18 mouse cellular contexts compared by ENCODE assay signal in the genomic region with DNA sequence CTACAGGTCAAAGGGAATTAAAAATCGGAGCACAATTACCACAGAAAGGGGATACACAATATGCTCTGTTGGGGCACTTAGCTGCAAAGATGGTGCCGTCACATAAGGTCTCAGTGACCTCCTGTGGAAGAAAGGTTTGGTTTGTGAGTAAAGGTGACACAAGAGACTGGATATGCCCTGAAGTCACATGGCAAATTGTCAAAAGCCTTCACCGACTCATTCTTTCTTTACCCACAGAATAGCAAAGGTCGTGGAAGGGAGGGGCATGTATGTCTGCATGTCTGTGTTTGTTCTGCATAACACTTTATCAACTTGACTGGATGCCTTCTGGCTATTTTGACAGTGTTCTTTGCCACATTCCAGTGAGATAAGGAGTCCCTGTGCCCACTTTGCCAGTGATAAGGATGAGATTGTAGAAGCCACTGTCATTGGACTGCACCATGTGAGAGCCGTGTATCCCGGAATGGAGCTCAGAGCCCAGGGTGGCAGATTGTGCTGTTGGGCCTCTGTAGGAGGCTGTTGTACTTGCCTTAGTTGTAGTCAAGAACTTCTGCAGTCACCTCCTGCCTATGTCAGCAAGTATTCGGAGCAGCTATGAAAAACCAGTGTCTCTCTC.
DNase-seq lines count a peak whose midpoint lies in the region; ATAC-seq and TF ChIP-seq lines count a peak whose summit lies in the region.
"Had no signal": no experiment of that assay in that cellular context is flagged by ENCODE, and none has a peak within 500 bp of the region (broad histone marks: within the 10 kb centered on the region; RNA-seq: fewer than 3 reads in every experiment).

No protein-coding gene starts in this region.

- no peak for TF ChIP-seq CTCF in heart, postnatal 0 days (IDR thresholded peaks at IDR 0.05; ENCODE audit: low read depth)

- peaks cover 18% of the 10 kb centered on the region for H3K4me1 ChIP-seq in heart, embryonic 10.5 days
- peaks cover 14% of the 10 kb centered on the region; the same call in 1 of the 2 replicates for H3K4me1 ChIP-seq in heart, postnatal 0 days (ENCODE audit: control insufficient read depth, insufficient read depth)
- no peaks in the 10 kb centered on the region for H3K4me1 ChIP-seq in neural tube, embryonic 15.5 days
- no peaks in the 10 kb centered on the region for H3K4me1 ChIP-seq in forebrain, embryonic 13.5 days
- H3K4me1 ChIP-seq: embryonic facial prominence, embryonic 15.5 days; hindbrain, embryonic 12.5 days; liver, embryonic 15.5 days; midbrain, embryonic 13.5 days had no signal

- H3K9ac ChIP-seq in heart, postnatal 0 days (replicated peaks; ENCODE audit: low read depth, low read length) = no peak overlapping the region
- no peak overlapping the region for H3K9ac ChIP-seq in neural tube, embryonic 15.5 days (replicated peaks)
- H3K9ac ChIP-seq in forebrain, embryonic 13.5 days = no peak overlapping the region
- H3K9ac ChIP-seq: embryonic facial prominence, embryonic 15.5 days; forebrain, postnatal 0 days; hindbrain, embryonic 12.5 days; liver, embryonic 15.5 days; midbrain, embryonic 13.5 days had no signal

- DNase-seq in heart, adult 11 months = peak; percentile 94
- DNase-seq in heart, postnatal 25 days (ENCODE audit: low spot score) = no peak
- peak; percentile 65 for DNase-seq in NIH3T3 (ENCODE audit: low read depth)
- DNase-seq in heart, embryonic 10.5 days (ENCODE audit: low spot score) = no peak
- peak; percentile 69 for DNase-seq in heart, postnatal 0 days (ENCODE audit: low spot score)
- no peak for DNase-seq in kidney, adult 8-10 months
- DNase-seq: adrenal gland, adult 8-10 months; cerebellum, adult 9-11 months; forebrain, postnatal 0 days; lung, postnatal 14 days; right cerebral cortex, postnatal 4 days had no signal

- H3K4me3 ChIP-seq in heart, embryonic 10.5 days = no peak overlapping the region
- no peak overlapping the region for H3K4me3 ChIP-seq in heart, postnatal 0 days (ENCODE audit: low read depth, low read length)
- no peak overlapping the region for H3K4me3 ChIP-seq in neural tube, embryonic 15.5 days (replicated peaks)
- H3K4me3 ChIP-seq in forebrain, embryonic 13.5 days = no peak overlapping the region
- H3K4me3 ChIP-seq: embryonic facial prominence, embryonic 15.5 days; hindbrain, embryonic 12.5 days; liver, embryonic 15.5 days; midbrain, embryonic 13.5 days had no signal

- peak; percentile 98 for TF ChIP-seq EP300 in heart, postnatal 0 days (IDR thresholded peaks at IDR 0.05; ENCODE audit: low read depth)

- WGBS in heart, embryonic 10.5 days = 33% methylated on average over 7 of the region's 7 CpGs
- 36% methylated on average over 7 of the region's 7 CpGs for WGBS in heart, postnatal 0 days
- 92% methylated on average over 7 of the region's 7 CpGs for WGBS in neural tube, embryonic 15.5 days
- WGBS in forebrain, embryonic 13.5 days = 93% methylated on average over 7 of the region's 7 CpGs

- peak overlapping the region; percentile 42 for H3K27ac ChIP-seq in heart, embryonic 10.5 days
- H3K27ac ChIP-seq in heart, postnatal 0 days (ENCODE audit: low read depth) = peak overlapping the region; percentile 81
- no peak overlapping the region for H3K27ac ChIP-seq in neural tube, embryonic 15.5 days (replicated peaks)
- H3K27ac ChIP-seq in forebrain, embryonic 13.5 days = no peak overlapping the region
- H3K27ac ChIP-seq: embryonic facial prominence, embryonic 15.5 days; hindbrain, embryonic 12.5 days; kidney, postnatal 0 days; liver, embryonic 15.5 days; midbrain, embryonic 13.5 days had no signal

- peak; percentile 94 for ATAC-seq in heart, postnatal 0 days (ENCODE audit: insufficient read depth, low read depth)
- ATAC-seq in neural tube, embryonic 15.5 days (ENCODE audit: low FRiP score) = no peak
- no peak for ATAC-seq in forebrain, embryonic 13.5 days
- ATAC-seq: forebrain, postnatal 0 days; midbrain, embryonic 13.5 days had no signal

- H3K36me3 ChIP-seq in heart, embryonic 10.5 days = no peaks in the 10 kb centered on the region
- H3K36me3 ChIP-seq in heart, postnatal 0 days (replicated peaks; ENCODE audit: control insufficient read depth, insufficient read depth, low read length) = no peaks in the 10 kb centered on the region
- no peaks in the 10 kb centered on the region for H3K36me3 ChIP-seq in neural tube, embryonic 15.5 days
- no peaks in the 10 kb centered on the region for H3K36me3 ChIP-seq in forebrain, embryonic 13.5 days (ENCODE audit: poor library complexity, severe bottlenecking)
- H3K36me3 ChIP-seq: embryonic facial prominence, embryonic 15.5 days; hindbrain, embryonic 12.5 days; liver, embryonic 15.5 days; midbrain, embryonic 13.5 days had no signal

- intact Hi-C loops in heart, postnatal 25 days (cut with DNase I) = no loop called here

- H3K27me3 ChIP-seq in heart, embryonic 10.5 days (ENCODE audit: insufficient read depth, poor library complexity, severe bottlenecking) = no peaks in the 10 kb centered on the region; the same call in 1 of the 2 replicates
- no peaks in the 10 kb centered on the region for H3K27me3 ChIP-seq in heart, postnatal 0 days (ENCODE audit: control insufficient read depth, insufficient read depth, low read length)
- no peaks in the 10 kb centered on the region for H3K27me3 ChIP-seq in neural tube, embryonic 15.5 days (replicated peaks)
- H3K27me3 ChIP-seq in forebrain, embryonic 13.5 days = no peaks in the 10 kb centered on the region
- H3K27me3 ChIP-seq: embryonic facial prominence, embryonic 15.5 days; hindbrain, embryonic 12.5 days; liver, embryonic 15.5 days; midbrain, embryonic 13.5 days had no signal

- H3K4me2 ChIP-seq in heart, postnatal 0 days (ENCODE audit: low read depth, low read length) = no peak overlapping the region
- H3K4me2 ChIP-seq in neural tube, embryonic 15.5 days = no peak overlapping the region
- H3K4me2 ChIP-seq in forebrain, embryonic 13.5 days = no peak overlapping the region
- H3K4me2 ChIP-seq: embryonic facial prominence, embryonic 15.5 days; hindbrain, embryonic 12.5 days; liver, embryonic 15.5 days; midbrain, embryonic 13.5 days had no signal

- H3K9me3 ChIP-seq in heart, embryonic 10.5 days = no peaks in the 10 kb centered on the region
- no peaks in the 10 kb centered on the region for H3K9me3 ChIP-seq in heart, postnatal 0 days (replicated peaks; ENCODE audit: control insufficient read depth, low read length)
- no peaks in the 10 kb centered on the region for H3K9me3 ChIP-seq in neural tube, embryonic 15.5 days (replicated peaks)
- no peaks in the 10 kb centered on the region for H3K9me3 ChIP-seq in forebrain, embryonic 13.5 days (replicated peaks)
- H3K9me3 ChIP-seq: embryonic facial prominence, embryonic 15.5 days; hindbrain, embryonic 12.5 days; liver, embryonic 15.5 days; midbrain, embryonic 13.5 days had no signal

Comparison
In these comparisons a context has a peak if more than half of its experiments do, and no peak if none do; other contexts are left out.
1. DNase-seq: peak in heart, adult 11 months (single experiment), NIH3T3 (single experiment) and heart, postnatal 0 days (single experiment); none in heart, postnatal 25 days (single experiment), heart, embryonic 10.5 days (single experiment) and kidney, adult 8-10 months (0 of 2).
2. H3K27ac ChIP-seq: peak in heart, embryonic 10.5 days (single experiment) and heart, postnatal 0 days (single experiment); none in neural tube, embryonic 15.5 days (single experiment) and forebrain, embryonic 13.5 days (single experiment).